Mouse (Mus musculus) hematopoietic multipotent progenitor cell, adult 10-12 weeks (in vitro differentiated cells): ENCODE measurements around the gene Wbp2. TPM values are rescaled to one million over a fixed set of nuclear protein-coding genes. Genes with fewer than 3 reads are reported as not detected.

Experiments used
- polyA plus RNA-seq: library from polyadenylated mRNA; stranded (reverse); fragments of >175 nt; gene quantifications from 2 replicates; pipeline ENCODE4 v1.2.3, GENCODE M21; 2012; ENCODE audit warnings: low replicate concordance

Gene Wbp2
- 508 and 688 TPM in 2 replicates for polyA plus RNA-seq

DNA sequence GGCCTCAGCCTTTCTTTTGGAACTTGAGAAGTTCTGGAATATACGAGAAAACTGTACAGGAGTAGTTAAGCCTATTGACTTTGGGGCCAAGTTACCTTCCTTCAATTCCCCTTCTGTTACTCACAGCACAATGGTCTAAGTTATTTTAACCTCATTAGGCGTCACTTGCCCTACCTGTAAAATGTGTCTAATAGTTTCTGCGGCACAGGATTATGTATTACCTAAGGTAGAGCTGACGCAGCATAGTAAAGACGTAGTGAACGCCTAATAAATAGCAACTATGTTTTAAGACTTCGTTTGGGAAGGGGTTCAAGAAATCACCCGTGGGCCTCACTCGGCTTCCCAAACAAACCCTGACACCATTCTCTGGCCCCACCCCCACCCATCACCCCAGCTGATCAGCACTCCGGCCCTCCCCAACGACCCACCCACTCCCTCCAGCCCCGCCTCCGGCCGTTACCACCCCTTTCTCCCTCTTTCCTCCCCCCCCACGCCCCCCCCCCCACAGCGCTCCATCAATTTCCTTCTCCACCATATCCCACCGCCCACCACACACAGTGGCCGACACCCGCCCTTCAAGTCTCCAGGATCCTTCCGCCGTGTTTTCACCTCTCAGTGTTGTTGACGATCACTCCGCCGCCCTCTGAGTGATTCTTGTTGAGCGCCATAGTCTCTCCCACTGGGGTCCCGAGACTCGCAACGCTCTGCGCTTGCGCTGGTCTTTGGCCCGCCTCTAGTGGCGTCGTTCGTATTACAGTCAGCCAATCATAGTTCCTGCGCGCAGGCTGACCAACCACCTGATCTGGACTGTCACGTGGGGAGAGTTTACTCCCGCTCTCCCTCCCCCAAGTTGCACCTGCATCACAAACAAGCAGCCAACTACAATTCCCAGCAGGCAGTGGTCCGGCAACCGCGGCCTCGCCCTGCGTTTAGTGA, at the start of gene Wbp2:
TSS of gene Wbp2 (minus strand) at position 738 of the 936 bp plus-strand sequence.

DNA sequence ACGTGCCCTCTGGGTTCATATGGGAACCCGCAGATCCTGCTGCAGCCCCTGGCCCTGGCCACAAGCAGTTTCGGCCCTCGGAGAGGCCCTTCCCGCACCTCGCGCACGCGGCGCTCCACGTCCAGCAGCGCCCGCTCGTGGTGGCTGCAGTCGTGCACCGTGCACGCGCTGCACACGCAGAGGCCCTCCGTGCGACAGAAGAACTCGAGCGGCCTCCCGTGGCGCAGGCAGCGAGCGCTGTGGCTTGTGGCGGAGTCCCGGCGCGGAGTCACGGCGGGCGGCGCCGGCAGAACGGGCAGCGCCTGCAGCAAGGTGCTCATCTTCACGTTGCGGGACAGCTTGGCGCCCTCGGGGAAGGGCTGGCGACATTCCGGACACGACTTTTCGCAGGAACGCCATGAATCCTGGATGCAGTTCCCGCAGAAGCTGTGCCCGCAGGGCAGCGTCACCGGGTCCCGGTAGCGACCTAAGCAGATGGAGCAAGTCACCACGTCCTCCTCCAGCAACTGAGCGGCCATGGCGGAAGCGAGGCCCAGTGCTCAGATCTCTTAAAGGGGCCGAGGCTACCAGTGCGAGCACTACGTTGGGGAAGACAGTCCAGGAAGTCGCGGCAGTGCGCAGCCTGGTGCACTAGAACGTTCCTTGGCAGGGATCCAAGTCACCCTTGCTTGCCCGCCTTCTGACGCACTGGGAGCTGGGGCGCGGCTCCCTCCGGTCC, 43.9 kb upstream of the Wbp2 start, which contains the start of gene Trim65:
TSS of gene Trim65 (minus strand) at position 641 of the 718 bp plus-strand sequence.

DNA sequence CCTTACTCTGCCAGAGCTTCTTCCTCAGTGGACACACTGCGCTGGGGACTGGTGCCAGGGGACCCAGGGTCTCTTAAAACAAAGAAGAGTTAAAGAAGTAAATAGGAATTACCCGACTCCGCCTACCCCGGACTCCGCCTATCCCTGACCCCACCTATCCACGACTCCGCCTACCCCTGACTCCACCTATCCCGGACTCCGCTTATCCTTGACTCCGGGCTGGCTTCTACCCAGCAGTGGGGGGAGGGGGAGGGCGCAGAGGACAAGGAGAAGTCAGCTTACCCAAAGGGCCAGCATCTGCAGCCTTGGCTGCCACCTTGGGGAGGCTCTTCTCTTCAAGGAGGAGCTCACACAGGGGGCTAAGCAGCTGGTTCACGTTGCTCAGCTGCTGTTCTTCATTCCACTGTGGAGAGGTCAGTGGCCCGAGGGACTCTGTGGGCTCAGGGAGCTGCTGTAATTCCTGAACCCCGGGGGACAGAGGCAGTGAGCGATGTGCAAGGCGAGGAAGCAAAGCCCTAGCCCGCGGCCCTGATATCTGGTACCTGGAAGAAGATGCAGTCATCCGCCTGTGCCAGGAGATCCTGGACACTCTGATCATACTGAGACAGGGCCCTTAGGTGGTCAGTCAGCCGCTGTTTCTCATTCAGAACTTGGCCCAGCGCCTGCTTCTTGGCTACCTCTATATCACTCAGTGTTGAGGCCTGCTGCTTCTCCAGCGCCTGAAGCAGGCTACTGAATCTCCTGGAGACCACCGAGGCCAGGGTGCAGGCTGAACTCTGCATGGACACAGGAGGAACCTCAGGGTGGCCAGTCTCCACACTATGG, 40.6 kb upstream of the Wbp2 start, which contains the start of gene Trim47:
TSS of gene Trim47 (minus strand) at position 55 of the 825 bp plus-strand sequence.

DNA sequence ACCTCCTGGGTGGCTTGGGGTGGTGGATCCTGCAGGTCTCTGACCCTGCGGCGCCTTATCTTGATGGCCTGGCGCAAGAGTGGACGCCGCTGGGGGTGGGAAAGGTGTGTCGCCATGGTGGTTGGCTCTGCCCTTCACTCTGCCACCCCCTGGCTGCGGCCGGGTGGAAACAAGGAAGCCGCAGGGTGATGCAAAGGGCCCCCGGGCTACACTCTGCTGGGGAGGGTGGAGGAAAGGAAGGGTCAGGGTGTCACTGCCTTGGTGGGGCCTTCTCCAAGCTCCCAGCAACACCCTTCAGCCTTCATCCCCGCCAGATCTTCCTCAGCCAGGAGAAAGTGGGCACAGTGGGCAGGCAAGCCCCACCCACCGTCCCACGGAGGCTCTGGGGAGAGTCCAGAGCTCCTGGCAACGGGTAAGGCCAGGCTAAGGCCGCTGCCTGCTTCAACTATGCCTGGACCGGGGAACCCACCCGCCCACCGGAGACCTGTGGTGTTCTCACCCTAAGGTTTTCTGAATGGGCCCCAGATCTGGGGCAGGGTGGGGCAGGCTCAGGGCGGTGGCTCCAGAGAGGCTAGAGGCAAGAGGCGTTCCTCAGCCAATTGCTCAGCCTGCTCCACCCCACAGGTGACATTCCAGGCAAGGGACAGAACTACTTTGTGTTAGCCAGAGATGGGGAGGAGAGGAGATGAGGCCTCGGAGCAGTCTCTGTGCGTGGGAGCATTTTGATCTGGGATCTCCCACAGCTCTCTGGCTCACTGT, 9.2 kb downstream of the Wbp2 start, which contains the start of gene Unc13d:
TSS of gene Unc13d (minus strand) at position 516 of the 759 bp plus-strand sequence.

DNA sequence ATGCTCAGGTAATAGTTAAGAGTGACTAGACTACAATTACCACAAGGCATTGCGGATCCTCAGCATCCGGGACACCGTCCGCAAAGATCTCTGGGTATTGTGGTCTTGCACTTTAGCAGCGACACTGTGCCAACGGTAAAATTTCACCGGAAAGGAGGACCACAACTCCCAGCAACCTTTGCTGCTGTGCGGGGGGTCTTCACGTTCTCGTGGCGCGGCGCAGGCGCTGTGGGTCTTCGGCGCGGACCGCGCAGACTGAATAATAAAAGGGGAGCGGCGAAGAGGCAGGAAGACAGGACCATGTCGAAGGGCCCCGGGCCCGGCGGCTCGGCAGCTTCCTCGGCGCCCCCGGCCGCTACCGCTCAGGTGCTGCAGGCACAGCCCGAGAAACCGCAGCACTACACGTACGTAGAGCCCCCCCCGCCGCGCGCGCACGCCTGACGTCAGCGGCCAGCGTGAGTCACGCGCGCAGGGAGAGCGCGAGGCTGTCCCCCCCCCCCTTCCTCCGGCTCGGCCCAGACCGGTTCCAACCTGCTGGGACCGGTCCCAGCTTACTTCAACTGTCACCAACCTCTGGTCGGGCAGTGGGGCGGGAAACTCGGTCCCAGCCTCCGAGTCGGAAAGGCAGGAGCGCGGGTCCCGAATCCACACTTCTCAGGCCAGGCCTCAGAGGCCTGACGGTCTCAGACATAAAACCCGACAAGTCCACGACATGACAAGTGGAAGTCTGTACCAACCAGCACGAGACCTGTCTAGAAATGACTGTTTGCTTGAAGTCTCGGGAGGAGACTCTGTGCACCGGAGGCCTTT, 56.5 kb downstream of the Wbp2 start, which contains the start of gene Unk:
TSS of gene Unk (plus strand) at position 235 of the 810 bp plus-strand sequence.

Other genes starting within 250 kb of the Wbp2 start
- gene Myo15b, start 228.6 kb downstream of the Wbp2 start, polyA plus RNA-seq: 0.19 and 0.26 TPM in 2 replicates
- 5.0 and 7.0 TPM in 2 replicates for gene Smim5, start 187.0 kb downstream of the Wbp2 start, polyA plus RNA-seq
- 0.29 TPM in 1 of 2 replicates, not detected in the other for gene Smim6, start 175.0 kb downstream of the Wbp2 start, polyA plus RNA-seq
- 15.9 and 37.4 TPM in 2 replicates for gene Sap30bp, start 153.7 kb downstream of the Wbp2 start, polyA plus RNA-seq
- gene Recql5, start 153.5 kb downstream of the Wbp2 start, polyA plus RNA-seq: 24.4 and 46.6 TPM in 2 replicates
- gene Itgb4, start 112.3 kb downstream of the Wbp2 start, polyA plus RNA-seq: 0.18 and 0.31 TPM in 2 replicates
- gene Galk1, start 74.3 kb downstream of the Wbp2 start, polyA plus RNA-seq: 21.0 and 29.6 TPM in 2 replicates
- gene H3f3b, start 59.0 kb downstream of the Wbp2 start, polyA plus RNA-seq: 458 and 1,037 TPM in 2 replicates
- 65.3 and 71.0 TPM in 2 replicates for gene Unk, start 56.7 kb downstream of the Wbp2 start, polyA plus RNA-seq
- gene Unc13d, start 9.0 kb downstream of the Wbp2 start, polyA plus RNA-seq: 139 and 389 TPM in 2 replicates
- 5.8 and 8.8 TPM in 2 replicates for gene Trim47, start 40.2 kb upstream of the Wbp2 start, polyA plus RNA-seq
- 10.8 and 13.2 TPM in 2 replicates for gene Trim65, start 44.1 kb upstream of the Wbp2 start, polyA plus RNA-seq
- 62.8 and 112 TPM in 2 replicates for gene Mrpl38, start 51.9 kb upstream of the Wbp2 start, polyA plus RNA-seq
- 14.2 and 19.6 TPM in 2 replicates for gene Fbf1, start 81.2 kb upstream of the Wbp2 start, polyA plus RNA-seq
- gene Ten1, start 111.9 kb upstream of the Wbp2 start, polyA plus RNA-seq: 97.8 and 110 TPM in 2 replicates
- 2.6 and 2.8 TPM in 2 replicates for gene Acox1, start 112.0 kb upstream of the Wbp2 start, polyA plus RNA-seq
- 0.19 and 0.62 TPM in 2 replicates for gene Evpl, start 151.1 kb upstream of the Wbp2 start, polyA plus RNA-seq
- gene Srp68, start 187.2 kb upstream of the Wbp2 start, polyA plus RNA-seq: 17.7 and 20.3 TPM in 2 replicates
- not detected in 2 replicates for gene Galr2, start 193.9 kb upstream of the Wbp2 start, polyA plus RNA-seq
- 16.1 and 18.5 TPM in 2 replicates for gene Exoc7, start 220.2 kb upstream of the Wbp2 start, polyA plus RNA-seq
- gene Foxj1, start 248.4 kb upstream of the Wbp2 start, polyA plus RNA-seq: 0.47 and 0.99 TPM in 2 replicates